Mouse (Mus musculus) midbrain, postnatal 0 days (tissue): ENCODE measurements around the gene Krtap3-1. TPM values are rescaled to one million over a fixed set of nuclear protein-coding genes. Genes with fewer than 3 reads are reported as not detected.

ENCODE experiments used
- ATAC-seq: fragments of 200-750 bp; cut with Nextera tagmentation; 2 replicates; pipeline ENCODE4 v1.8.0; 2017; ENCODE audit warnings: moderate number of reproducible peaks, mild to moderate bottlenecking, moderate TSS enrichment, moderate library complexity; ENCODE audit not compliant: low FRiP score
- DNase-seq: peaks from one replicate; pipeline ENCODE4 v3.0.0-alpha.2; 2015; ENCODE audit warnings: low spot score
- H3K27ac ChIP-seq: fragments of 300-500 bp; sonication (generic); 2 replicates; pipeline ENCODE4 v1.5.1; 2014; ENCODE audit warnings: low read depth, mild to moderate bottlenecking, low read length, mixed read lengths
- H3K27me3 ChIP-seq: fragments of 300-500 bp; sonication (generic); 2 replicates; pipeline ENCODE4 v1.6.1; 2014; ENCODE audit warnings: low read length, control low read depth, mixed read lengths; ENCODE audit not compliant: insufficient read depth
- H3K36me3 ChIP-seq: fragments of 300-500 bp; sonication (generic); 2 replicates; pipeline ENCODE4 v1.6.1; 2014; ENCODE audit warnings: low read length, control low read depth, mixed read lengths; ENCODE audit not compliant: insufficient read depth
- H3K4me1 ChIP-seq: fragments of 300-500 bp; sonication (generic); 2 replicates; pipeline ENCODE4 v1.6.1; 2014; ENCODE audit warnings: mild to moderate bottlenecking, control low read depth, antibody characterized with exemption, low read length, mixed read lengths; ENCODE audit not compliant: insufficient read depth
- H3K4me2 ChIP-seq: fragments of 300-500 bp; sonication (generic); 2 replicates; pipeline ENCODE4 v1.6.1; 2014; ENCODE audit warnings: low read depth, mild to moderate bottlenecking, low read length, mixed read lengths; ENCODE audit not compliant: poor library complexity, severe bottlenecking
- H3K4me3 ChIP-seq: fragments of 300-500 bp; sonication (generic); 2 replicates; pipeline ENCODE4 v1.5.1; 2014; ENCODE audit warnings: low read depth, mild to moderate bottlenecking, low read length, moderate library complexity
- H3K9ac ChIP-seq: fragments of 300-500 bp; sonication (generic); replicated peaks from 2 replicates; pipeline ENCODE4 v1.6.1; 2014; ENCODE audit warnings: mild to moderate bottlenecking, low read length, moderate library complexity, mixed read lengths; ENCODE audit not compliant: poor library complexity, severe bottlenecking
- H3K9me3 ChIP-seq: fragments of 300-500 bp; sonication (generic); 2 replicates; pipeline ENCODE4 v1.6.1; 2016; ENCODE audit warnings: low read length, control low read depth
- CTCF ChIP-seq: IDR thresholded peaks from 2 replicates; pipeline ENCODE4 v1.5.1; 2016; ENCODE audit warnings: antibody characterized with exemption, mild to moderate bottlenecking
- WGBS: fragments of 180-500 bp; shearing (Covaris S2); extraction: QIAGEN DNeasy Blood & Tissue Kit; methylation state at CpG from one replicate; pipeline ENCODE4 v1.1.7; 2014; 5-methylcytosine and 5-hydroxymethylcytosine counted together
- polyA plus RNA-seq: library from polyadenylated mRNA; unstranded; fragments of >200 nt; fragmentation: Nextera tagmentation; extraction: Ambion mirVana; gene quantifications from 2 replicates; pipeline ENCODE4 v1.2.1, GENCODE M21; 2015
- total RNA-seq: library from RNA; depleted of rRNA; stranded (reverse); fragments of >200 nt; gene quantifications from 2 replicates; pipeline ENCODE4 v1.2.3, GENCODE M21; 2014; rRNA removed

Gene Krtap3-1
- total and polyA plus RNA-seq, 2 experiments from 2014 or later: not detected

DNA sequence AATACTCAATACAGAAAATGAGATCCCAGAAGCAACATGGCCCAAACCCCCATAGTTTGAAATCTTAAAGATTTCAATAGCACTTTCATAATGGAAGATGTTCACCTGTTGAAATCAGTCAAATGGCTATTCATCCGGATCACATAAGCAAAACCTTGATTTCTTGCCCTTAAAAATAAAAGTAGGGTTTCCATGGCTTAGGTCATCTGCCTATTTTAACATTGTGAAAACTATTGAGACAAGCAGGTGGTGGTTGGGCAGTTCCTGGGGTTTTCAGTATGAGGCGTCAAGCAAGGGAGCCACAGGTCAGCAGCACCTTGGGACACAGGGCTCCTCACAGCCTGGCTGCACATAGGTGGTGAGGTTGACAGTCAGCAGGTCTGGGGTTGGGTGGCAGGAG lies 10.2 kb downstream of the Krtap3-1 start:
- no peak overlapping the region for H3K4me2 ChIP-seq
- ATAC-seq: no peak
- DNase-seq: no peak
- H3K9ac ChIP-seq: no peak overlapping the region
- H3K27ac ChIP-seq: no peak overlapping the region
- H3K4me3 ChIP-seq: no peak overlapping the region
- no peaks in the 10 kb centered on the region for H3K4me1 ChIP-seq
- H3K9me3 ChIP-seq: no peaks in the 10 kb centered on the region
- WGBS: 86% methylated on average over 2 of the region's 2 CpGs
- H3K27me3 ChIP-seq: no peaks in the 10 kb centered on the region
- TF ChIP-seq CTCF: no peak
- no peaks in the 10 kb centered on the region for H3K36me3 ChIP-seq

- TF ChIP-seq CTCF: no peak
- DNase-seq (no peak), ATAC-seq (no peak)
- Histone ChIP-seq H3K4me2 (no peak within 1 kb of the TSS), H3K36me3 (no peaks in the 10 kb centered on the region), H3K27me3 (no peaks in the 10 kb centered on the region), H3K4me3 (no peak within 1 kb of the TSS), H3K4me1 (no peaks in the 10 kb centered on the region), H3K9ac (no peak within 1 kb of the TSS), H3K27ac (no peak within 1 kb of the TSS), H3K9me3 (no peaks in the 10 kb centered on the region)
- 82% methylated on average over 3 of the region's 4 CpGs for WGBS
These were observed 15.7 kb downstream of the Krtap3-1 start, which contains the start of gene Krtap3-3 for GRCm38 (mm10) chr11:99550765-99551164. Krtap3-3 (minus strand) TSS chr11:99550865.

- no peak for TF ChIP-seq CTCF
- ATAC-seq (no peak), DNase-seq (no peak)
- Histone ChIP-seq H3K4me3 (no peak overlapping the region), H3K4me2 (no peak overlapping the region), H3K9me3 (no peaks in the 10 kb centered on the region), H3K27ac (no peak overlapping the region), H3K36me3 (no peaks in the 10 kb centered on the region), H3K9ac (no peak overlapping the region), H3K4me1 (no peaks in the 10 kb centered on the region), H3K27me3 (no peaks in the 10 kb centered on the region)
These were observed 18.5 kb downstream of the Krtap3-1 start for GRCm38 (mm10) chr11:99547892-99548291.

DNA sequence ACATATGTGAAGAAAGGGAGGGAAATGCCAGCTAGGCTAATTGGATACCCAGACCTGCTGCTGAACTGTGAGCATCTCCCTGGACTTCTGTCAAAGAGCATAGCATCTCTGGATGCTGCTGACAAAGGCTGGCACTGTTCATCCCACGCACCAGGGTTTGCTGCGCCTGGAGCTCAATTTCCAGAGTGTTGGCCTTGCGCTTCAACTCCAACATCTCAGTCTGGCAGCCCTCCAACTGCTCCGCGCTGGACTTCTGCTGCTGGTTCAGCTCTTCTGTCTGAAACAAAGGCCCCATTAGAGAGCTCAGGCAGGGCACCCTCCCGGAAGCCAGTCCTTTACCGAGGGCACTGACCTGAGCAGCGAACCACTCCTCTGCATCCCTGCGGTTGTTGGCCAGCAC lies 26.7 kb downstream of the Krtap3-1 start:
- 51% methylated on average over 9 of the region's 9 CpGs for WGBS
- H3K27me3 ChIP-seq: no peaks in the 10 kb centered on the region; the same call in 1 of the 2 replicates
- H3K36me3 ChIP-seq: no peaks in the 10 kb centered on the region
- no peak overlapping the region for H3K27ac ChIP-seq
- peak; percentile 83 for DNase-seq
- no peak for ATAC-seq
- no peaks in the 10 kb centered on the region for H3K4me1 ChIP-seq
- no peak overlapping the region for H3K4me3 ChIP-seq
- peak overlapping the region; percentile 12; the same call in 1 of the 2 replicates for H3K4me2 ChIP-seq
- TF ChIP-seq CTCF: no peak
- H3K9me3 ChIP-seq: no peaks in the 10 kb centered on the region
- H3K9ac ChIP-seq: no peak overlapping the region

- 86% methylated on average over 13 of the region's 13 CpGs for WGBS
- TF ChIP-seq CTCF: no peak
- no peak within 1 kb of the TSS for H3K4me3 ChIP-seq
- H3K27ac ChIP-seq: no peak within 1 kb of the TSS
- ATAC-seq (no peak), DNase-seq (no peak)
- H3K36me3 ChIP-seq: no peaks in the 10 kb centered on the region
- no peaks in the 10 kb centered on the region for H3K27me3 ChIP-seq
- no peaks in the 10 kb centered on the region for H3K4me1 ChIP-seq
- no peak within 1 kb of the TSS for H3K9ac ChIP-seq
- no peak within 1 kb of the TSS for H3K4me2 ChIP-seq
- H3K9me3 ChIP-seq: no peaks in the 10 kb centered on the region
These were observed 45.1 kb downstream of the Krtap3-1 start, which contains the start of gene Krt39 for GRCm38 (mm10) chr11:99521288-99521860. Krt39 (minus strand) TSS chr11:99521338.

Other genes starting within 250 kb of the Krtap3-1 start
Only the 30 nearest of the 37 such genes appear.
- 1.0 TPM in 1 of 2 replicates, not detected in the other for gene Krt27, start 215.5 kb downstream of the Krtap3-1 start, total RNA-seq
- gene Krt27, start 215.5 kb downstream of the Krtap3-1 start, polyA plus RNA-seq: 0.22 and 0.28 TPM in 2 replicates
- gene Krt28, start 191.7 kb downstream of the Krtap3-1 start, total RNA-seq: 0.93 TPM in 1 of 2 replicates, not detected in the other
- 0.33 and 0.66 TPM in 2 replicates for gene Krt28, start 191.7 kb downstream of the Krtap3-1 start, polyA plus RNA-seq
- 6.7 and 18.3 TPM in 2 replicates for gene Krt10, start 177.3 kb downstream of the Krtap3-1 start, total RNA-seq
- gene Krt10, start 177.3 kb downstream of the Krtap3-1 start, polyA plus RNA-seq: 35.7 and 39.2 TPM in 2 replicates
- 2.0 TPM in 1 of 2 replicates, not detected in the other for gene Krt12, start 144.4 kb downstream of the Krtap3-1 start, total RNA-seq
- 0.21 and 0.31 TPM in 2 replicates for gene Krt12, start 144.4 kb downstream of the Krtap3-1 start, polyA plus RNA-seq
- not detected in 2 replicates for gene Krt20, start 128.5 kb downstream of the Krtap3-1 start, total RNA-seq
- gene Krt20, start 128.5 kb downstream of the Krtap3-1 start, polyA plus RNA-seq: 0.13 and 0.36 TPM in 2 replicates
- 0.16 TPM in 1 of 2 replicates, not detected in the other for gene Krt23, start 73.5 kb downstream of the Krtap3-1 start, total RNA-seq
- gene Krt23, start 73.5 kb downstream of the Krtap3-1 start, polyA plus RNA-seq: 0.32 TPM in 1 of 2 replicates, not detected in the other
- gene Krt39, start 45.3 kb downstream of the Krtap3-1 start, total RNA-seq: not detected in 2 replicates
- gene Krt39, start 45.3 kb downstream of the Krtap3-1 start, polyA plus RNA-seq: not detected in 2 replicates
- gene Krt40, start 23.5 kb downstream of the Krtap3-1 start, total RNA-seq: not detected in 2 replicates
- not detected in 2 replicates for gene Krt40, start 23.5 kb downstream of the Krtap3-1 start, polyA plus RNA-seq
- gene Krtap3-3, start 15.8 kb downstream of the Krtap3-1 start, total RNA-seq: not detected in 2 replicates
- not detected in 2 replicates for gene Krtap3-3, start 15.8 kb downstream of the Krtap3-1 start, polyA plus RNA-seq
- gene Krtap3-2, start 9.8 kb downstream of the Krtap3-1 start, total RNA-seq: not detected in 2 replicates
- gene Krtap3-2, start 9.8 kb downstream of the Krtap3-1 start, polyA plus RNA-seq: not detected in 2 replicates
- not detected in 2 replicates for gene Gm11939, start 7.2 kb downstream of the Krtap3-1 start, total RNA-seq
- gene Gm11939, start 7.2 kb downstream of the Krtap3-1 start, polyA plus RNA-seq: not detected in 2 replicates
- gene Krtap1-5, start 14.4 kb upstream of the Krtap3-1 start, total RNA-seq: not detected in 2 replicates
- not detected in 2 replicates for gene Krtap1-5, start 14.4 kb upstream of the Krtap3-1 start, polyA plus RNA-seq
- not detected in 2 replicates for gene Krtap1-4, start 17.0 kb upstream of the Krtap3-1 start, total RNA-seq
- gene Krtap1-4, start 17.0 kb upstream of the Krtap3-1 start, polyA plus RNA-seq: not detected in 2 replicates
- not detected in 2 replicates for gene Krtap1-3, start 24.7 kb upstream of the Krtap3-1 start, total RNA-seq
- not detected in 2 replicates for gene Krtap1-3, start 24.7 kb upstream of the Krtap3-1 start, polyA plus RNA-seq
- not detected in 2 replicates for gene Krtap9-3, start 31.5 kb upstream of the Krtap3-1 start, total RNA-seq
- gene Krtap9-3, start 31.5 kb upstream of the Krtap3-1 start, polyA plus RNA-seq: not detected in 2 replicates
- gene Gm11938, start 36.7 kb upstream of the Krtap3-1 start, total RNA-seq: not detected in 2 replicates
- gene Gm11938, start 36.7 kb upstream of the Krtap3-1 start, polyA plus RNA-seq: not detected in 2 replicates
- gene Gm11937, start 43.6 kb upstream of the Krtap3-1 start, total RNA-seq: not detected in 2 replicates
- gene Gm11937, start 43.6 kb upstream of the Krtap3-1 start, polyA plus RNA-seq: not detected in 2 replicates
- not detected in 2 replicates for gene Krtap2-4, start 48.2 kb upstream of the Krtap3-1 start, total RNA-seq
- gene Krtap2-4, start 48.2 kb upstream of the Krtap3-1 start, polyA plus RNA-seq: not detected in 2 replicates
- not detected in 2 replicates for gene Gm11562, start 53.8 kb upstream of the Krtap3-1 start, total RNA-seq
- gene Gm11562, start 53.8 kb upstream of the Krtap3-1 start, polyA plus RNA-seq: not detected in 2 replicates
- not detected in 2 replicates for gene Krtap4-1, start 61.6 kb upstream of the Krtap3-1 start, total RNA-seq
- not detected in 2 replicates for gene Krtap4-1, start 61.6 kb upstream of the Krtap3-1 start, polyA plus RNA-seq
- not detected in 2 replicates for gene Krtap4-2, start 68.5 kb upstream of the Krtap3-1 start, total RNA-seq
- gene Krtap4-2, start 68.5 kb upstream of the Krtap3-1 start, polyA plus RNA-seq: not detected in 2 replicates
- gene Krtap4-7, start 77.5 kb upstream of the Krtap3-1 start, total RNA-seq: not detected in 2 replicates
- not detected in 2 replicates for gene Krtap4-7, start 77.5 kb upstream of the Krtap3-1 start, polyA plus RNA-seq
- not detected in 2 replicates for gene Gm11555, start 83.6 kb upstream of the Krtap3-1 start, total RNA-seq
- not detected in 2 replicates for gene Gm11555, start 83.6 kb upstream of the Krtap3-1 start, polyA plus RNA-seq
- not detected in 2 replicates for gene Gm11563, start 92.3 kb upstream of the Krtap3-1 start, total RNA-seq
- not detected in 2 replicates for gene Gm11563, start 92.3 kb upstream of the Krtap3-1 start, polyA plus RNA-seq
- not detected in 2 replicates for gene Krtap4-6, start 99.3 kb upstream of the Krtap3-1 start, total RNA-seq
- gene Krtap4-6, start 99.3 kb upstream of the Krtap3-1 start, polyA plus RNA-seq: not detected in 2 replicates
- gene Gm14190, start 124.1 kb upstream of the Krtap3-1 start, total RNA-seq: not detected in 2 replicates
- not detected in 2 replicates for gene Gm14190, start 124.1 kb upstream of the Krtap3-1 start, polyA plus RNA-seq
- gene Gm14180, start 167.7 kb upstream of the Krtap3-1 start, total RNA-seq: not detected in 2 replicates
- not detected in 2 replicates for gene Gm14180, start 167.7 kb upstream of the Krtap3-1 start, polyA plus RNA-seq
- not detected in 2 replicates for gene Gm11595, start 206.3 kb upstream of the Krtap3-1 start, total RNA-seq
- not detected in 2 replicates for gene Gm11595, start 206.3 kb upstream of the Krtap3-1 start, polyA plus RNA-seq
- gene Krtap4-8, start 214.1 kb upstream of the Krtap3-1 start, total RNA-seq: not detected in 2 replicates
- not detected in 2 replicates for gene Krtap4-8, start 214.1 kb upstream of the Krtap3-1 start, polyA plus RNA-seq
- not detected in 2 replicates for gene Krtap4-9, start 218.6 kb upstream of the Krtap3-1 start, total RNA-seq
- not detected in 2 replicates for gene Krtap4-9, start 218.6 kb upstream of the Krtap3-1 start, polyA plus RNA-seq